In the genomic region with DNA sequence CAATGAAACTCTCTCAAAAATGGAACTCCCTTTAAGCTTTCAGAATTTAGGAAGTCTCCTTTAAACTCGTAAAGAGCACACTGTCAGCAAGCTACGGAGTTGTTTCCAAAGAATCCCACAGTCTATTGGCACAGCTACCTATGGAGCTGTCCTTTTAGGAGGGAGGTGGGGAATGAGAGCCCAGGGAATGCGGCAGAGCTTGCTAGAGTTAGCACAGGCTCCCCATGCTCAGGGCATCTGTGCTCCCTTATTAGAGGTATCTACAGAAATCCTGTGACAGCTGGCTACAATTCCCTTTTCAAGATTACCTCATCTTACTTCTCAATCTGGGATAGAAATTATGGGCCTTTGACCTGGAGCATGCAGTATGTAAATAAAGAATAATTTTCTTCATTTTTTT, we compare ENCODE assay signal across 16 mouse cellular contexts. TPM values are rescaled to one million over a fixed set of nuclear protein-coding genes. Genes with fewer than 3 reads are reported as not detected.
"Had no signal": no experiment of that assay in that cellular context is flagged by ENCODE, and none has a peak within 500 bp of the region (broad histone marks: within the 10 kb centered on the region; RNA-seq: fewer than 3 reads in every experiment).

No protein-coding gene starts in this region.

- H3K27ac ChIP-seq: kidney, postnatal 0 days; limb, embryonic 13.5 days; liver, embryonic 14.5 days; midbrain, embryonic 12.5 days had no signal

- H3K4me3 ChIP-seq: limb, embryonic 13.5 days; midbrain, embryonic 12.5 days had no signal

- H3K9me3 ChIP-seq: limb, embryonic 13.5 days; midbrain, embryonic 12.5 days had no signal

- H3K27me3 ChIP-seq: limb, embryonic 13.5 days; midbrain, embryonic 12.5 days had no signal

- H3K4me2 ChIP-seq: limb, embryonic 13.5 days; midbrain, embryonic 12.5 days had no signal

- DNase-seq: kidney, adult 9 months; kidney, postnatal 36 days; layer of hippocampus, adult 9-11 months; left cerebral cortex, postnatal 4 days; lung, adult 18-20 months; spleen, adult 18-20 months; thymus, adult 18-20 months; thymus, postnatal 25 days had no signal

- ATAC-seq: midbrain, embryonic 16.5 days had no signal

- H3K4me1 ChIP-seq: limb, embryonic 13.5 days; midbrain, embryonic 12.5 days had no signal

- H3K9ac ChIP-seq: limb, embryonic 13.5 days; liver, embryonic 14.5 days; midbrain, embryonic 12.5 days had no signal

- H3K36me3 ChIP-seq: limb, embryonic 13.5 days; midbrain, embryonic 12.5 days had no signal

RNA-seq across cellular contexts. Expression of a gene that starts 36.9 kb away (rescaled TPM):
- total RNA-seq: layer of hippocampus, adult 18-20 months; liver, adult 2 months; megakaryocyte-erythroid progenitor cell, adult 5-6 weeks had no signal
- polyA plus RNA-seq: liver, adult 2 months had no signal

RNA-seq across cellular contexts. Expression of a gene that starts 53.5 kb away (rescaled TPM):
- total RNA-seq: megakaryocyte-erythroid progenitor cell, adult 5-6 weeks had no signal
